Mouse (Mus musculus) MEL (cell line): ENCODE results near the gene Cd276. TPM values are rescaled to one million over a fixed set of nuclear protein-coding genes. Genes with fewer than 3 reads are reported as not detected.

Experiments used
- DNase-seq: peaks from one replicate; pipeline ENCODE4 v3.0.0; 2011; ENCODE audit warnings: low read depth, low spot score
- H3K27ac ChIP-seq: 2 replicates; pipeline ENCODE4 v1.5.1; 2012; ENCODE audit warnings: low read depth, mild to moderate bottlenecking, control low read depth, low read length, moderate library complexity; ENCODE audit not compliant: control insufficient read depth
- H3K27me3 ChIP-seq, 2 experiments: fragments of 150-350 bp in 1 of 2; sonication (generic) in 1 of 2; 2 replicates each; pipeline ENCODE4 v1.6.1; 2012; ENCODE audit warnings: low read length in 2 of 2, mild to moderate bottlenecking in 2 of 2, improper control_type of control experiment in 1 of 2, moderate library complexity in 1 of 2; ENCODE audit not compliant: insufficient read depth in 2 of 2, control insufficient read depth in 1 of 2
- H3K36me3 ChIP-seq, 2 experiments: 2 replicates each; pipeline ENCODE4 v1.6.1; 2012 to 2014; ENCODE audit warnings: low read length in 2 of 2, improper control_type of control experiment in 1 of 2, inconsistent platforms in 1 of 2, mild to moderate bottlenecking in 1 of 2; ENCODE audit not compliant: insufficient read depth in 2 of 2, control insufficient read depth in 1 of 2
- H3K4me1 ChIP-seq, 2 experiments: fragments of 150-350 bp in 1 of 2; sonication (generic) in 1 of 2; 2 replicates each; pipeline ENCODE4 v1.6.1; 2012; ENCODE audit warnings: low read length in 2 of 2, improper control_type of control experiment in 1 of 2, mild to moderate bottlenecking in 1 of 2; ENCODE audit not compliant: insufficient read depth in 2 of 2, control insufficient read depth in 1 of 2
- H3K4me3 ChIP-seq, 2 experiments: fragments of 150-350 bp in 1 of 2; sonication (generic) in 1 of 2; 2 replicates each; pipeline ENCODE4 v1.5.1; 2012; ENCODE audit warnings: low read depth in 2 of 2, low read length in 2 of 2, mild to moderate bottlenecking in 2 of 2, moderate library complexity in 2 of 2, control low read depth in 1 of 2, improper control_type of control experiment in 1 of 2; ENCODE audit not compliant: control insufficient read depth in 1 of 2, insufficient read depth in 1 of 2
- H3K79me2 ChIP-seq: 2 replicates; pipeline ENCODE4 v1.6.1; 2012; ENCODE audit warnings: mild to moderate bottlenecking, low read length, moderate library complexity; ENCODE audit not compliant: control insufficient read depth, poor library complexity, insufficient read depth
- H3K9ac ChIP-seq: 2 replicates; pipeline ENCODE4 v1.6.1; 2012; ENCODE audit warnings: low read depth, mild to moderate bottlenecking, control low read depth, low read length, moderate library complexity; ENCODE audit not compliant: control insufficient read depth, poor library complexity, severe bottlenecking
- H3K9me3 ChIP-seq: fragments of 150-350 bp; sonication (generic); replicated peaks from 2 replicates; pipeline ENCODE4 v1.6.1; 2012; ENCODE audit warnings: mild to moderate bottlenecking, low read length, improper control_type of control experiment, moderate library complexity; ENCODE audit not compliant: insufficient read depth
- BHLHE40 ChIP-seq: IDR thresholded peaks from 2 replicates; pipeline ENCODE4 v1.6.1; 2012; ENCODE audit warnings: low read depth, mild to moderate bottlenecking, inconsistent platforms, low read length, improper control_type of control experiment, borderline replicate concordance
- CTCF ChIP-seq, 3 experiments: IDR thresholded peaks in 2 of 3; conservative IDR thresholded peaks in 1 of 3; 2 replicates each; pipeline ENCODE4 v1.5.1; 2011 to 2012; ENCODE audit warnings: low read length in 3 of 3, low read depth in 2 of 3, mild to moderate bottlenecking in 2 of 3, improper control_type of control experiment in 1 of 3, inconsistent platforms in 1 of 3, mixed read lengths in 1 of 3, moderate library complexity in 1 of 3; ENCODE audit not compliant: control insufficient read depth in 1 of 3, insufficient read depth in 1 of 3, poor library complexity in 1 of 3, severe bottlenecking in 1 of 3
- ELF1 ChIP-seq: IDR thresholded peaks from 2 replicates; pipeline ENCODE4 v1.6.1; 2014; ENCODE audit warnings: low read depth, mild to moderate bottlenecking, inconsistent platforms, low read length, improper control_type of control experiment, moderate library complexity
- EP300 ChIP-seq, 2 experiments: IDR thresholded peaks; 2 replicates each; pipeline ENCODE4 v1.6.1; 2011; ENCODE audit warnings: improper control_type of control experiment in 2 of 2, low read length in 2 of 2, low read depth in 1 of 2, mild to moderate bottlenecking in 1 of 2
- ETS1 ChIP-seq: IDR thresholded peaks from 2 replicates; pipeline ENCODE4 v1.6.1; 2012; ENCODE audit warnings: low read depth, mild to moderate bottlenecking, inconsistent platforms, low read length, improper control_type of control experiment, moderate library complexity
- GABPA ChIP-seq: IDR thresholded peaks from 2 replicates; pipeline ENCODE4 v1.6.1; 2012; ENCODE audit warnings: low read depth, mild to moderate bottlenecking, inconsistent platforms, low read length, improper control_type of control experiment, moderate library complexity
- HCFC1 ChIP-seq: IDR thresholded peaks from 2 replicates; pipeline ENCODE4 v1.6.1; 2012; ENCODE audit warnings: low read depth, mild to moderate bottlenecking, inconsistent platforms, low read length, improper control_type of control experiment, moderate library complexity
- KAT2A ChIP-seq: conservative IDR thresholded peaks from 2 replicates; pipeline ENCODE4 v1.6.1; 2012; ENCODE audit warnings: low read depth, low read length, improper control_type of control experiment, inconsistent platforms
- MAFK ChIP-seq: IDR thresholded peaks from 2 replicates; pipeline ENCODE4 v1.6.1; 2011; ENCODE audit warnings: low read depth, mild to moderate bottlenecking, low read length, improper control_type of control experiment, borderline replicate concordance
- NELFE ChIP-seq: IDR thresholded peaks from 2 replicates; pipeline ENCODE4 v1.6.1; 2011; ENCODE audit warnings: low read depth, low read length, improper control_type of control experiment
- POLR2A ChIP-seq, 2 experiments: IDR thresholded peaks; 2 replicates each; pipeline ENCODE4 v1.6.1; 2011 to 2012; ENCODE audit warnings: low read length in 2 of 2, mild to moderate bottlenecking in 2 of 2, control low read depth in 1 of 2, improper control_type of control experiment in 1 of 2, low read depth in 1 of 2, moderate library complexity in 1 of 2; ENCODE audit not compliant: control insufficient read depth in 1 of 2, insufficient read depth in 1 of 2, poor library complexity in 1 of 2
- POLR2AphosphoS2 ChIP-seq: IDR thresholded peaks from 2 replicates; pipeline ENCODE4 v1.6.1; 2011; ENCODE audit warnings: low read length, improper control_type of control experiment
- RAD21 ChIP-seq: IDR thresholded peaks from 2 replicates; pipeline ENCODE4 v1.6.1; 2011; ENCODE audit warnings: mild to moderate bottlenecking, low read depth, low read length, improper control_type of control experiment
- SIN3A ChIP-seq: IDR thresholded peaks from 2 replicates; pipeline ENCODE4 v1.6.1; 2012; ENCODE audit warnings: low read length, improper control_type of control experiment, inconsistent platforms
- SMC3 ChIP-seq: IDR thresholded peaks from 2 replicates; pipeline ENCODE4 v1.6.1; 2011; ENCODE audit warnings: low read depth, low read length, improper control_type of control experiment
- TBP ChIP-seq: IDR thresholded peaks from 2 replicates; pipeline ENCODE4 v1.8.0; 2011; ENCODE audit warnings: low read depth, low read length, improper control_type of control experiment
- UBTF ChIP-seq: IDR thresholded peaks from 2 replicates; pipeline ENCODE4 v1.6.1; 2012; ENCODE audit warnings: low read depth, mild to moderate bottlenecking, inconsistent platforms, low read length, improper control_type of control experiment, moderate library complexity, borderline replicate concordance; ENCODE audit not compliant: insufficient read depth
- USF1 ChIP-seq: IDR thresholded peaks from 2 replicates; pipeline ENCODE4 v1.6.1; 2014; ENCODE audit warnings: low read depth, mild to moderate bottlenecking, inconsistent platforms, low read length, improper control_type of control experiment, moderate library complexity
- USF2 ChIP-seq, 2 experiments: IDR thresholded peaks; 2 replicates each; pipeline ENCODE4 v1.6.1; 2011 to 2012; ENCODE audit warnings: improper control_type of control experiment in 2 of 2, low read length in 2 of 2, borderline replicate concordance in 1 of 2, inconsistent platforms in 1 of 2, low read depth in 1 of 2, mild to moderate bottlenecking in 1 of 2; ENCODE audit not compliant: insufficient read depth in 1 of 2
- ZC3H11A ChIP-seq: IDR thresholded peaks from 2 replicates; pipeline ENCODE4 v1.6.1; 2012; ENCODE audit warnings: low read depth, mild to moderate bottlenecking, inconsistent platforms, low read length, improper control_type of control experiment
- ZKSCAN1 ChIP-seq: IDR thresholded peaks from 2 replicates; pipeline ENCODE4 v1.6.1; 2012; ENCODE audit warnings: low read depth, mild to moderate bottlenecking, inconsistent platforms, low read length, improper control_type of control experiment, moderate library complexity
- ZNF384 ChIP-seq: IDR thresholded peaks from 2 replicates; pipeline ENCODE4 v1.6.1; 2012; ENCODE audit warnings: low read depth, mild to moderate bottlenecking, inconsistent platforms, low read length, improper control_type of control experiment
- polyA plus RNA-seq, 2 experiments: library from polyadenylated mRNA; stranded (reverse) in 1 of 2; unstranded in 1 of 2; fragments of >175 nt in 1 of 2; fragments of >200 nt in 1 of 2; gene quantifications; 2 replicates each; pipeline versions ENCODE4 v1.2.1 to v1.2.4; 2012; ENCODE audit warnings: low replicate concordance in 2 of 2, low read depth in 1 of 2; ENCODE audit not compliant: insufficient read length in 2 of 2, insufficient read depth in 1 of 2, missing spikeins in 1 of 2
- total RNA-seq: library from RNA; depleted of rRNA; stranded (reverse); fragments of 300-350 nt; gene quantifications from 2 replicates; pipeline ENCODE4 v1.2.3, GENCODE M21; 2012

Gene Cd276
- total and polyA plus RNA-seq, 3 experiments, result 0.12 to 3.6 TPM; not detected in 1

GRCm38 (mm10) chr9:58544879-58545324, 10.3 kb downstream of the Cd276 start:
- no peak for DNase-seq
- Histone ChIP-seq H3K4me3 (no peak overlapping the region), H3K9ac (no peak overlapping the region), H3K27ac (no peak overlapping the region), H3K36me3 (peaks cover 0 to 5% of the 10 kb centered on the region in 2 experiments; a peak in 2 of 4 replicates), H3K79me2 (no peaks in the 10 kb centered on the region), H3K4me1 (peaks cover 3 to 9% of the 10 kb centered on the region in 2 experiments)
- TF ChIP-seq HCFC1, result peak; percentile 81
- no peak for TF ChIP-seq BHLHE40
- TF ChIP-seq, all 39 proteins: peak for 1
- Histone ChIP-seq H3K27me3 (no peaks in the 10 kb centered on the region), H3K9me3 (no peaks in the 10 kb centered on the region)

DNA sequence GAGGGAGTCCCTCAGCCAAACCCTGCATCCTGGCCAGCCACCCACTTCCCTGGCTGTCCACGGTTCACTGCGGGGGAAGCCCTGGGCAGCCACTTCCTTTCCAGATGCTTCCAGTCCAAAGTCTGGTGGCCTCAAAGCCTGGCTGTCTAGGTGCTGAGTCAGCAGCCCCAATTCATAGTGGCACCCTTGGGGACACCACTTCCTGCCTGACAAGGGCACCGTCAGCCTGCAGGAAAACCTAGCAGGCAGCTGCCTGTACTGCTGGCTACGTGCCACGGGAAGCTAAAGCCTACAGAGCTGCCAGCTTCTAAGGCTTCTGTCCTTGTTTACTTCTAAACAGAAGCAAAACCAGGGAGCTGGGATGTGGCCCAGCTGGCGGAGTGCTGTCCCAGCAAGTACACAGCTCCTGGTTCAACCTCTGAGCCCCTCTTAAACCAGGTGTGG, 13.3 kb downstream of the Cd276 start:
- no peaks in the 10 kb centered on the region for H3K27me3 ChIP-seq
- H3K79me2 ChIP-seq, result no peaks in the 10 kb centered on the region
- H3K36me3 ChIP-seq, result peaks cover 0 to 9% of the 10 kb centered on the region in 2 experiments; a peak in 2 of 4 replicates
- no peak overlapping the region for H3K27ac ChIP-seq
- H3K4me3 ChIP-seq, result no peak overlapping the region
- peak; percentile 51 for DNase-seq
- no peaks in the 10 kb centered on the region for H3K9me3 ChIP-seq
- H3K9ac ChIP-seq, result no peak overlapping the region
- H3K4me1 ChIP-seq, result peaks cover 5 to 24% of the 10 kb centered on the region in 2 experiments
- TF ChIP-seq TBP (no peak), NELFE (no peak), USF2 (IDR thresholded peaks at IDR 0.05; ENCODE audit: borderline replicate concordance in 1 of 2, insufficient read depth in 1 of 2, low read depth in 1 of 2, low read length in 2 of 2) (no peak), ZKSCAN1 (no peak), CTCF (IDR thresholded peaks at IDR 0.05 in 2 of 3, conservative IDR thresholded peaks at IDR 0.05 in 1 of 3; ENCODE audit: control insufficient read depth in 1 of 3, insufficient read depth in 1 of 3, low read depth in 2 of 3, low read length in 3 of 3, poor library complexity in 1 of 3, severe bottlenecking in 1 of 3) (no peak), BHLHE40 (no peak), MAFK (peak; percentile 86), ETS1 (peak; percentile 27; the same call in 1 of the 2 replicates), POLR2AphosphoS2 (no peak)

GRCm38 (mm10) chr9:58539886-58540285, 15.4 kb downstream of the Cd276 start:
- peaks cover 6 to 30% of the 10 kb centered on the region in 2 experiments for H3K4me1 ChIP-seq
- DNase-seq, result peak; percentile 83

More at GRCm38 (mm10) chr9:58539886-58540285, 15.4 kb downstream of the Cd276 start:
- Histone ChIP-seq H3K9ac (no peak overlapping the region), H3K9me3 (no peaks in the 10 kb centered on the region), H3K27me3 (no peaks in the 10 kb centered on the region), H3K27ac (no peak overlapping the region), H3K4me3 (no peak overlapping the region), H3K79me2 (no peaks in the 10 kb centered on the region), H3K36me3 (peaks cover 0 to 9% of the 10 kb centered on the region in 2 experiments; a peak in 2 of 4 replicates)
- TF ChIP-seq GABPA (no peak), CTCF (IDR thresholded peaks at IDR 0.05 in 2 of 3, conservative IDR thresholded peaks at IDR 0.05 in 1 of 3; ENCODE audit: control insufficient read depth in 1 of 3, insufficient read depth in 1 of 3, low read depth in 2 of 3, low read length in 3 of 3, poor library complexity in 1 of 3, severe bottlenecking in 1 of 3) (peak; percentile 83 to 93 (median 92)), BHLHE40 (peak; percentile 37; the same call in 1 of the 2 replicates), NELFE (no peak), KAT2A (no peak), ZC3H11A (peak; percentile 89), UBTF (no peak), SMC3 (peak; percentile 86), ZNF384 (peak; percentile 50), USF1 (no peak), EP300 (IDR thresholded peaks at IDR 0.05; ENCODE audit: low read depth in 1 of 2, low read length in 2 of 2) (0 out of 4 replicates have a peak, but pooled peaks of 1 of the 2 experiments have one; percentile 16), ELF1 (no peak), RAD21 (peak; percentile 96), USF2 (IDR thresholded peaks at IDR 0.05; ENCODE audit: borderline replicate concordance in 1 of 2, insufficient read depth in 1 of 2, low read depth in 1 of 2, low read length in 2 of 2) (no peak), POLR2A (IDR thresholded peaks at IDR 0.05; ENCODE audit: control insufficient read depth in 1 of 2, insufficient read depth in 1 of 2, low read depth in 1 of 2, low read length in 2 of 2, poor library complexity in 1 of 2) (no peak), SIN3A (0 out of 2 replicates have a peak, but pooled peaks have one; percentile 44)
